In genomic region chr5:9111759-9112158, GRCm38 (mm10) we compare ENCODE assay signal across 8 mouse cellular contexts. TPM values are rescaled to one million over a fixed set of nuclear protein-coding genes. Genes with fewer than 3 reads are reported as not detected.
DNase-seq lines count a peak whose midpoint lies in the region; TF ChIP-seq lines count a peak whose summit lies in the region.
"Had no signal": no experiment of that assay in that cellular context is flagged by ENCODE, and none has a peak within 500 bp of the region (broad histone marks: within the 10 kb centered on the region; RNA-seq: fewer than 3 reads in every experiment).

No protein-coding gene starts in this region.

- no peak overlapping the region for H3K27ac ChIP-seq in ES-E14 (ENCODE audit: insufficient read depth, low read depth, low read length, poor library complexity, severe bottlenecking)
- no peak overlapping the region for H3K27ac ChIP-seq in embryonic fibroblast, embryonic 13.5 days (ENCODE audit: insufficient read depth, low read length)
- no peak overlapping the region for H3K27ac ChIP-seq in hindbrain, embryonic 10.5 days
- H3K27ac ChIP-seq: limb, embryonic 12.5 days had no signal

- no peak for TF ChIP-seq POLR2A in embryonic fibroblast, embryonic 13.5 days (IDR thresholded peaks at IDR 0.05; ENCODE audit: low read depth, low read length)

- H3K4me1 ChIP-seq in ES-E14 (ENCODE audit: control insufficient read depth in 2 of 2, insufficient read depth in 2 of 2, low read length in 2 of 2, poor library complexity in 1 of 2) = no peaks in the 10 kb centered on the region
- no peaks in the 10 kb centered on the region for H3K4me1 ChIP-seq in embryonic fibroblast, embryonic 13.5 days (ENCODE audit: control insufficient read depth, insufficient read depth, low read length)
- H3K4me1 ChIP-seq in hindbrain, embryonic 10.5 days (replicated peaks) = peaks cover 4% of the 10 kb centered on the region; the same call in 1 of the 2 replicates
- H3K4me1 ChIP-seq: limb, embryonic 12.5 days had no signal

- H3K36me3 ChIP-seq in ES-E14 (ENCODE audit: control insufficient read depth, insufficient read depth, low read length, poor library complexity, severe bottlenecking) = peaks cover 4% of the 10 kb centered on the region
- H3K36me3 ChIP-seq in hindbrain, embryonic 10.5 days = peaks cover 16% of the 10 kb centered on the region

- WGBS in hindbrain, embryonic 10.5 days = 20% methylated on average over 5 of the region's 5 CpGs

- no peak overlapping the region for H3K4me3 ChIP-seq in ES-E14 (ENCODE audit: insufficient read depth in 1 of 2, low read depth in 1 of 2, low read length in 2 of 2, poor library complexity in 1 of 2, severe bottlenecking in 1 of 2)
- no peak overlapping the region for H3K4me3 ChIP-seq in embryonic fibroblast, embryonic 13.5 days (ENCODE audit: insufficient read depth, low read length)
- H3K4me3 ChIP-seq in hindbrain, embryonic 10.5 days = no peak overlapping the region
- H3K4me3 ChIP-seq: limb, embryonic 12.5 days had no signal

- in situ Hi-C loops in ES-E14 (cut with MboI; ENCODE audit: low sequenced_read_pairs in 2 of 2, unreplicated experiment in 2 of 2) = no loop called here

- H3K9ac ChIP-seq in ES-E14 (ENCODE audit: insufficient read depth, low read depth, low read length, poor library complexity, severe bottlenecking) = no peak overlapping the region
- H3K9ac ChIP-seq: limb, embryonic 12.5 days had no signal

- no peaks in the 10 kb centered on the region for H3K27me3 ChIP-seq in hindbrain, embryonic 10.5 days (ENCODE audit: insufficient read depth, poor library complexity, severe bottlenecking)
- H3K27me3 ChIP-seq: limb, embryonic 12.5 days had no signal

- H3K9me3 ChIP-seq in ES-E14 (ENCODE audit: control insufficient read depth, insufficient read depth, low read depth, low read length) = no peaks in the 10 kb centered on the region
- H3K9me3 ChIP-seq in hindbrain, embryonic 10.5 days = no peaks in the 10 kb centered on the region
- H3K9me3 ChIP-seq: limb, embryonic 12.5 days had no signal

- peak; percentile 66; the same call in 1 of the 2 replicates for TF ChIP-seq CTCF in embryonic fibroblast, embryonic 13.5 days (IDR thresholded peaks at IDR 0.05; ENCODE audit: borderline replicate concordance, insufficient read depth, low read length)

- peak; percentile 67 for DNase-seq in ES-E14 (ENCODE audit: low read depth, low spot score)
- DNase-seq in adrenal gland, adult 2 months = peak; percentile 57
- peak; percentile 55 for DNase-seq in hindbrain, embryonic 10.5 days (ENCODE audit: low spot score)
- peak; percentile 34 to 49 for DNase-seq in layer of hippocampus, postnatal 14 days (ENCODE audit: low spot score in 2 of 2)
- DNase-seq in lung, postnatal 4 days = peak; percentile 78 to 81
- peak; percentile 26 for DNase-seq in right cerebral cortex, postnatal 25 days

TF ChIP-seq in ES-E14, 5 proteins besides CTCF, POLR2A, EP300 and RAD21:
- TF ChIP-seq HCFC1 (IDR thresholded peaks at IDR 0.05; ENCODE audit: borderline replicate concordance, insufficient read depth, low read length) (no peak), CHD2 (IDR thresholded peaks at IDR 0.05; ENCODE audit: low read depth, low read length) (no peak), MAFK (IDR thresholded peaks at IDR 0.05; ENCODE audit: insufficient read depth, low read depth, low read length) (no peak), ZNF384 (IDR thresholded peaks at IDR 0.05; ENCODE audit: low read depth, low read length) (no peak), ZC3H11A (IDR thresholded peaks at IDR 0.05; ENCODE audit: borderline replicate concordance, low read depth, low read length) (0 out of 2 replicates have a peak, but pooled peaks have one; percentile 43)

RNA-seq across cellular contexts. Expression of gene Tmem243, which starts 11.3 kb away (rescaled TPM):
- total RNA-seq in ES-E14 (2012; rRNA removed) = 7.4 and 7.5 TPM in 2 replicates
- total RNA-seq in adrenal gland, adult 2 months (2021) = 10 to 100 TPM; 27.0 to 53.8 TPM
- polyA plus RNA-seq in adrenal gland, adult 2 months (2012; rRNA removed) = 19.6 and 22.5 TPM in 2 replicates
- polyA plus RNA-seq in embryonic fibroblast, embryonic 13.5 days (2011; ENCODE audit: insufficient read length, low read depth, missing spikeins) = 2.2 and 2.8 TPM in 2 replicates
- polyA plus RNA-seq in hindbrain, embryonic 10.5 days (2016; fragmentation: Nextera tagmentation; extraction: Ambion mirVana) = 23.3 and 24.4 TPM in 2 replicates
- total RNA-seq in layer of hippocampus, postnatal 14 days (2021) = 1 to 10 TPM; 7.4 to 7.8 TPM

RNA-seq across cellular contexts. Expression of gene Dmtf1, which starts 49.8 kb away (rescaled TPM):
- total RNA-seq in ES-E14 (2012; rRNA removed) = 54.7 and 56.5 TPM in 2 replicates
- total RNA-seq in adrenal gland, adult 2 months (2021) = 10 to 100 TPM; 25.7 to 31.9 TPM
- 3.1 and 3.3 TPM in 2 replicates for polyA plus RNA-seq in adrenal gland, adult 2 months (2012; rRNA removed)
- polyA plus RNA-seq in embryonic fibroblast, embryonic 13.5 days (2011; ENCODE audit: insufficient read length, low read depth, missing spikeins) = 49.6 and 62.3 TPM in 2 replicates
- 54.9 and 61.2 TPM in 2 replicates for polyA plus RNA-seq in hindbrain, embryonic 10.5 days (2016; fragmentation: Nextera tagmentation; extraction: Ambion mirVana)
- total RNA-seq in layer of hippocampus, postnatal 14 days (2021) = 10 to 100 TPM; 49.9 to 53.1 TPM

Comparison
In these comparisons a context has a peak if more than half of its experiments do, and no peak if none do; other contexts are left out.
1. DNase-seq: peak in every context shown above with its lines; median percentile 80 in lung, postnatal 4 days; 67 in ES-E14; 57 in adrenal gland, adult 2 months; 55 in hindbrain, embryonic 10.5 days; 42 in layer of hippocampus, postnatal 14 days; 26 in right cerebral cortex, postnatal 25 days.